Mouse (Mus musculus) stomach, embryonic 15.5 days (tissue): ENCODE measurements around the gene Pik3r5. TPM values are rescaled to one million over a fixed set of nuclear protein-coding genes. Genes with fewer than 3 reads are reported as not detected.

ENCODE experiments used
- ATAC-seq: fragments of 200-750 bp; cut with Nextera tagmentation; 2 replicates; pipeline ENCODE4 v1.8.0; 2017; ENCODE audit warnings: low read depth, moderate number of reproducible peaks, moderate TSS enrichment; ENCODE audit not compliant: insufficient read depth, low FRiP score
- H3K27ac ChIP-seq: fragments of 300-500 bp; sonication (generic); 2 replicates; pipeline ENCODE4 v1.5.1; 2015; ENCODE audit warnings: mild to moderate bottlenecking, inconsistent platforms
- H3K27me3 ChIP-seq: fragments of 300-500 bp; sonication (generic); replicated peaks from 2 replicates; pipeline ENCODE4 v1.6.1; 2015; ENCODE audit warnings: inconsistent platforms
- H3K36me3 ChIP-seq: fragments of 300-500 bp; sonication (generic); 2 replicates; pipeline ENCODE4 v1.6.1; 2015; ENCODE audit warnings: inconsistent platforms
- H3K4me1 ChIP-seq: fragments of 300-500 bp; sonication (generic); 2 replicates; pipeline ENCODE4 v1.6.1; 2015; ENCODE audit warnings: inconsistent platforms
- H3K4me2 ChIP-seq: fragments of 300-500 bp; sonication (generic); 2 replicates; pipeline ENCODE4 v1.6.1; 2015; ENCODE audit warnings: mild to moderate bottlenecking, inconsistent platforms
- H3K4me3 ChIP-seq: fragments of 300-500 bp; sonication (generic); replicated peaks from 2 replicates; pipeline ENCODE4 v1.5.1; 2015; ENCODE audit warnings: inconsistent platforms
- H3K9ac ChIP-seq: fragments of 300-500 bp; sonication (generic); 2 replicates; pipeline ENCODE4 v1.6.1; 2015; ENCODE audit warnings: inconsistent platforms
- H3K9me3 ChIP-seq: fragments of 300-500 bp; sonication (generic); 2 replicates; pipeline ENCODE4 v1.6.1; 2016; ENCODE audit warnings: inconsistent platforms
- WGBS: fragments of 180-500 bp; shearing (Covaris S2); methylation state at CpG from one replicate; pipeline ENCODE4 v1.1.7; 2015; 5-methylcytosine and 5-hydroxymethylcytosine counted together
- polyA plus RNA-seq: library from polyadenylated mRNA; unstranded; fragments of >200 nt; fragmentation: Nextera tagmentation; extraction: Ambion mirVana; gene quantifications from 2 replicates; pipeline ENCODE4 v1.2.1, GENCODE M21; 2015

Gene Pik3r5
- polyA plus RNA-seq, 1 experiment from 2014 or later: 0.54 TPM

DNA sequence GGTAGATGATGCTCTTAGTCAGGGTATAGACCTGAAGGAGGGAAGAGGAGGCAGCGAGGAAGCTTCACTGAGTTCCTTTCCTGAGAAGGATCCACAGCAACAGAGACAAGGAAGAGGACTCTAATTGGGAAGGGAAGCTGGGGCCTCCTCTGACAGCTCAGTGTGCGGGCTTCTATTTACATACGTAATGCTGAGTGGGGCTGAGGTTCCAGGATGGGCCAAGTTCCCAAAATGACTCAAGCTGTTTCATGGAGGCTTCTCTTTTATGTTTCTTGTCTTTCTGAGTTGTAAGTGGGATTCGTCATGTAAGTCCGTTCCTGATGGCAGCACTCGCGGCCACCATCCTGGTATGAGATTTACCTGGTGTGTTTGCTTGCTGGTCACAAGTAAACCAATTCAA lies 43.8 kb downstream of the Pik3r5 start:
- 77% methylated on average over 7 of the region's 7 CpGs for WGBS
- Histone ChIP-seq H3K9ac (no peak overlapping the region), H3K27ac (no peak overlapping the region), H3K27me3 (no peaks in the 10 kb centered on the region), H3K4me3 (no peak overlapping the region), H3K36me3 (no peaks in the 10 kb centered on the region), H3K4me2 (no peak overlapping the region), H3K4me1 (no peaks in the 10 kb centered on the region), H3K9me3 (no peaks in the 10 kb centered on the region)
- no peak for ATAC-seq

DNA sequence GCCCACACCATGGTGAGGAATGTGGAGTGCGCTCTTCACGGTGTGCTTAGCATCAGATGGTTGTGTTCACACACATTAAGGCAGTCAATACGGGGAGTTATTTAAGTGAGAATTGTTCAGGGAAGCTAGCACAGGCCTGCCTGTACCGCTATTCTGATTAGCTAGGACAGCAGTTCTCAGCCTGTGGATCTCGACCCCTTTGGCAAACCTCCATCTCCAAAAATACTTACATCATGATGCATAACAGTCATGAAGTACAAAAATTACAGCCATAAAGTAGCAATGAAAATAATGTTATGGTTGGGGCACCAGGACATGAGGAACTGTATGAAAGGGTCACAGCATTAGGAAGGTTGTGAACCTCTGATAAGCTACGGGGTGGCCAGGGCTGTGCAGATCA lies 45.7 kb downstream of the Pik3r5 start:
- no peak overlapping the region for H3K4me3 ChIP-seq
- WGBS: 69% methylated on average over 6 of the region's 6 CpGs

DNA sequence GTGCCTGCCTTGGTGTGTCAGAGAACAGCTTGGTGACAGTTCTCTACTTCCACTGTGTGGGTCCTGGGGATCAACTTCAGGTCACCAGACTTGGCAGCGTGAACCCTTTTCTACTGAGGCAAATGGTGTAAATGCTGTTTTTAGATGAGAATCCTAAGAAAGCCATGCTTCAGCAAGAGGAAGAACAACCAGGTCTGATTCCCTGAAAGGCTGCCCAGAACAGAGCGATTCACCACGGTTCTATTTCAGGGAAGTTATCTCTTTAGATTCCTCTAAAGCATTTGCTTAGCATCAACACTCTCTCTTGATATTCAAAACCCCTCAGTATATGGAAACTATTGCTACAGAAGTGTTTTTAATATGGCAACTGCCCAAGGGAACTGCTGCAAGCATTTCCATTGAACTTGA lies 46.7 kb downstream of the Pik3r5 start:
- ATAC-seq: no peak
- Histone ChIP-seq H3K27ac (no peak overlapping the region), H3K4me2 (no peak overlapping the region), H3K27me3 (no peaks in the 10 kb centered on the region), H3K9ac (no peak overlapping the region), H3K4me1 (no peaks in the 10 kb centered on the region), H3K9me3 (no peaks in the 10 kb centered on the region), H3K4me3 (no peak overlapping the region), H3K36me3 (no peaks in the 10 kb centered on the region)
- WGBS: 63% methylated on average over 3 of the region's 3 CpGs

More for the DNA sequence above, 45.7 kb downstream of the Pik3r5 start:
- Histone ChIP-seq H3K36me3 (no peaks in the 10 kb centered on the region), H3K9ac (no peak overlapping the region), H3K4me2 (no peak overlapping the region), H3K9me3 (no peaks in the 10 kb centered on the region), H3K4me1 (no peaks in the 10 kb centered on the region), H3K27me3 (no peaks in the 10 kb centered on the region), H3K27ac (no peak overlapping the region)
- no peak for ATAC-seq

DNA sequence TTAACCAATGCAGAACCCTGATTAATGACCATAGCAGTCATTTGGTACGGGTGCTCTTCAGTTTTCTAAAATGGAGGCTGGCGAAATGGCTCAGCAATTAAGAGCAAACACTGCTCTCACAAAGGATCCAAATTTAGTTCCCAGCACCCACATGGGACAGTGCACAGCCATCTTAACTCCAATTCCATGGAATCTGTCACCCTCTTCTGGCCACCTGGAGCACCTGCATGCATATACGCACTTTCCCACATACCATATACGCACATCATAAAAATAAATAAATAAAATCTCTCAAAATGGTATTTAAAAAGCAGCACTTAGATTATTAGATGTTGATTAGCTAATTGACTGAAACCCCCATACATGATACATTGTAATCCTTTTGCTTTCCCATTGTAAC lies 48.7 kb downstream of the Pik3r5 start:
- Histone ChIP-seq H3K27ac (no peak overlapping the region), H3K9me3 (no peaks in the 10 kb centered on the region), H3K4me1 (no peaks in the 10 kb centered on the region), H3K27me3 (no peaks in the 10 kb centered on the region), H3K9ac (no peak overlapping the region), H3K4me2 (no peak overlapping the region), H3K4me3 (no peak overlapping the region), H3K36me3 (no peaks in the 10 kb centered on the region)
- 95% methylated on average over 4 of the region's 4 CpGs for WGBS
- no peak for ATAC-seq

DNA sequence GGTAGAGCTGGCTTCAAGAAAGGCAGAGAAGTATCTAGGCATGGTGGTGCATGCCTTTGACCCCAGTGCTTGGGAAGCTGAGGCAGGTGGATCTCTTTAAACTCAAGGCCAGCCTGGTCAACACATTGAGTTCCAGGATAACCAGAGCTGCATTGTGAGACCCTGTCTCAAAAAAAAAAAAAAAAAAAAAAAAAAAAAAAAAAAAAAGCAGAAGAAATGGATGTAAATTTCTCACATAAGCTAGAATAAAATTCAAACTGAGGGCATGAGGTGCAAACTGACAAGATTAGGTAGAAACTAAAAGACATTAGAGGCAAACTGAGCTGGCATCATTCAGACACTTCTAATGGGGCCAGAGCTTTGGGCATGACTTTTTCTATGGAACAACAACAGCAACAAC lies 50.1 kb downstream of the Pik3r5 start:
- Histone ChIP-seq H3K4me3 (no peak overlapping the region), H3K36me3 (no peaks in the 10 kb centered on the region), H3K9me3 (no peaks in the 10 kb centered on the region), H3K4me2 (no peak overlapping the region), H3K9ac (no peak overlapping the region), H3K4me1 (no peaks in the 10 kb centered on the region), H3K27ac (no peak overlapping the region), H3K27me3 (no peaks in the 10 kb centered on the region)
- no peak for ATAC-seq

DNA sequence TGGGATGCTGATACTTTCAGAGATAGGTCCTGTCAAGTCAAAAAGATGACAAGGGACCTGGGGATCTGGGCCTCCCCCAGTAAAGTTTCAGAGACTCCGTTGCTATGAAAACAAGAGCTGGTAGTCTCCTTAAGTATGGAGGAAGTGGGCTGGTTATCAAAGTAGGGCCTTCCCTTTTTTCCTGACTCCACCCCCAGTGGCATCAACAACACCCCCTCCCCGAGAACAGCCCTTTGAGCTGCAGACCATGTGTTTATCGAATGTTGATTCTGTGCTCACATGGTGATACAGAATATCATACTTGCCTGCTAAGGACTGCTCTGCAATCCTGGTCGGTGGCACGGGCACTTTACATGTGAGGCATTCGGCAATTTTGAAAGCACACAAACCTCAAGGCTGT lies 51.3 kb downstream of the Pik3r5 start:
- no peaks in the 10 kb centered on the region for H3K9me3 ChIP-seq
- H3K4me2 ChIP-seq: no peak overlapping the region
- no peaks in the 10 kb centered on the region for H3K36me3 ChIP-seq
- no peaks in the 10 kb centered on the region for H3K27me3 ChIP-seq
- H3K4me1 ChIP-seq: no peaks in the 10 kb centered on the region
- no peak overlapping the region for H3K4me3 ChIP-seq
- no peak overlapping the region for H3K27ac ChIP-seq
- 67% methylated on average over 6 of the region's 6 CpGs for WGBS
- ATAC-seq: no peak
- no peak overlapping the region for H3K9ac ChIP-seq

DNA sequence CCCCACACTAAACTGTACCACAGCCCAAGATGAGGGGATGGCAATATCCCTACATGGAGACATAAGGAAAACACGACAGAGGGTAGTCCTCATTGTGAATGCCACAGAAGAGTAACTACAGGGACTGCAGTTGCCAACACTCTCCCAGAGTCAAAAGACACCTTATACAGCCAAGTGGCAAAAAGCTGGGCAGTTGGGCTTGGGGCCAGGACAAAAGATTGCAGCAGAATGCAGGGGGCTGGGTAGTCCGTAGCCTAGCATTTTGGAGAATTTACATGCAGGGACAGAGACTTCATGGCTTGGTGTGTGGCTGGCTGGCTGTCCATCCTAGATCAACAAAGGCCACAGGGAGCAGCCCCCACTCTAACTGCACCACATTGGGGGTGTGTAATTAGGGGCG lies 52.5 kb downstream of the Pik3r5 start:
- Histone ChIP-seq H3K9me3 (no peaks in the 10 kb centered on the region), H3K4me3 (no peak overlapping the region), H3K36me3 (no peaks in the 10 kb centered on the region), H3K9ac (no peak overlapping the region), H3K27ac (no peak overlapping the region), H3K27me3 (no peaks in the 10 kb centered on the region), H3K4me1 (no peaks in the 10 kb centered on the region), H3K4me2 (no peak overlapping the region)
- ATAC-seq: no peak
- WGBS: 73% methylated on average over 3 of the region's 3 CpGs

DNA sequence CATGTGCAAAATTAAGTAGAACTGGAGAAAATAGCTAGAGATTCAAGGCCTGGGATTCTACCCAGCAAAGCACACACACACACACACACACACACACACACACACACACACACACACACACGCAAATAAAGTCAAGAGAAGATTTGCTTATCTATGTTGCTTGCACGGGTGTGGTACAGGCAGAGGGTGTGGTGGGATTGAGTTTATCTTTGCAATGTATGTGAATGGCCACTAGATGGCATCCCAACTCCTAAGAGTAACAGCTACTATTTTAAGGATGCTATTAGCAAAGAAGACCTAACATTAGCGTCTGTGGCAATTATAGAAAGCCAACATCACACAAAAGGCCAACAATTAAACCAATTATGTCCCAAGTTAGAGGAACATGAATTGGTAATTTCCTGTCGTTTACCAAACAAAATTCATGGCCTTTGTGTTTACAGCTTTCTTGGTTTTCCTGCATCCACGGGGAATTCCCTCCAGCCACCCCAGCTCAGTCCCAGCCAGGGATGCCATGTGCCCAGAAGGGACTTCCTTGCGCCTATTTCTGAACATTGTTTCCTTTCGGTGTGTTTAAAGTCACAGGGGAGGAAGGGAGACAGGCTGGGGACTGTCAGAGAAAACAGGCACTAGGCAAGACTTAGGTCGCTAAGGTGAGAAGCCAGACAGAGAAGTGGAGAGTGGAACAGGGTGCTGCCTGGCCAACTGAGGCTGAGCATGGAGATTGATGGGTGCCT lies 53.5 kb downstream of the Pik3r5 start:
- H3K4me2 ChIP-seq: no peak overlapping the region

DNA sequence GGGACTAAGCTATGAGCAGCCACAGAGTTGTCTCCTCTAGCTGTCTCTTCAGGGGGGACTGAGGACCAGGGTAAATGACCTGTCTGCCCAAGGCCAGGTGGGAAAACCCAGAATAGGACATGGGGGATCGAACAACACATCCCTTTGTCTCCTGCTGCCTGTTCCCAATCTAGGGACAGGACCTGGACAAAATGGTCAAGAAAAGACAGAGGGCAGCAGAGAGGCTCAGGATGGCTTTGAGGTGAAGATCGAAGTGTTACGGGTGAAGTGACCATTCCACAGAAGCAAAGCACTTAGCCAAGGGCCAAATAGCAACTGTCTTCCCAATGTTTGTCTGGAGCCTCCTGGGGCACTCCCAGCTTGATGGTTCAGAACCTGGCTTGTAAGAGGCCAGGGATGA lies 54.2 kb downstream of the Pik3r5 start:
- Histone ChIP-seq H3K36me3 (no peaks in the 10 kb centered on the region), H3K27ac (no peak overlapping the region), H3K4me1 (no peaks in the 10 kb centered on the region), H3K27me3 (no peaks in the 10 kb centered on the region), H3K9me3 (no peaks in the 10 kb centered on the region), H3K4me2 (no peak overlapping the region), H3K9ac (no peak overlapping the region), H3K4me3 (no peak overlapping the region)
- no peak for ATAC-seq
- WGBS: 92% methylated on average over 3 of the region's 3 CpGs

More for the DNA sequence above, 53.5 kb downstream of the Pik3r5 start:
- Histone ChIP-seq H3K27ac (no peak overlapping the region), H3K27me3 (no peaks in the 10 kb centered on the region), H3K9me3 (no peaks in the 10 kb centered on the region), H3K36me3 (no peaks in the 10 kb centered on the region), H3K4me1 (no peaks in the 10 kb centered on the region), H3K9ac (no peak overlapping the region), H3K4me3 (no peak overlapping the region)
- peak; percentile 47; the same call in 1 of the 2 replicates for ATAC-seq
- WGBS: 37% methylated on average over 8 of the region's 8 CpGs

DNA sequence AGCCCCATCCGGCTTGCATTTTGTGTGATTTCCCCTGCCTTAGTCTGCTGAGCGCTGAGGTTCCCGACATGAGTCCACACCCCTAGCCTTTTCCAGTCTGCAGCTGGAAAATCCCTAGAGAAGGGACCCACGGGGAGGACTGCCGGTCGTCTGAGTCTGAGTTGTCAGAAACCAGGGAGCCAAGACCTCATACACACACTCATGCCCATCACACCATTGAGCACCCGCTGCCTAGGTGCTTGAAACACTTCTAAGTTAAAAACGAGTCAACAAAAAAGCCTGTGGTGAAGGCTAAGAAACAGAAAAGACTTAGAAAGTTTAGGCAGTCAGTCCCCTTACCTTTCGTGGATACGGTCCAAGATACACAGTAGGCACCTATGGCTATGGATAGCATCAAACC lies 55.8 kb downstream of the Pik3r5 start:
- peak overlapping the region; percentile 38 for H3K27ac ChIP-seq
- no peak overlapping the region for H3K9ac ChIP-seq
- H3K27me3 ChIP-seq: no peaks in the 10 kb centered on the region
- no peaks in the 10 kb centered on the region for H3K36me3 ChIP-seq
- no peak overlapping the region for H3K4me3 ChIP-seq
- H3K4me1 ChIP-seq: no peaks in the 10 kb centered on the region
- no peaks in the 10 kb centered on the region for H3K9me3 ChIP-seq
- 81% methylated on average over 10 of the region's 10 CpGs for WGBS
- no peak for ATAC-seq
- no peak overlapping the region for H3K4me2 ChIP-seq

DNA sequence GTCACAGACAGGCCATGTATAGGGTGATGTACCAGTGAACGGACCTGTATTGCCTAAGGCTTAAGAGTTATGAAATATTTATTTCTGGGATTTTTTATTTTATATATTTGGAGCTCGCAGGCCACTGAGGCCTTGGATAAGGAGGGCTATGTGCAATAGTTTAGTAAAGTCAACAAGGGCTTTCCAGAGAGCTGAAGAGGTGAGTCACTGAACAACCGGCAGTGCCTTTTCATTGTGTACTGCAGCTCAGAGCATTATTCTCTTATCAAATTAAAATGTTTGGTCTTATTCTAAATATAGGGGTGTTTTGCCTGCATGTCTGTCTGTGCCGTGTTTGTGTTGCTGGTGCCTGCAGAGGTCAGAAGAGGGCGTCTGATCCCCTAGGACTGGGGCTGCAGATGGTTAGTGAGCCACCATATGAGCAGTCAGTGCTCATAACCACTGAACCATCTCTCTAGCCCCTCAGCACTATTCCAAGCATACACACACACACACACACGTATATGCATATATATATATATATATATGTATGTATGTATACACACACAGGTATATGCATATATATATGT lies 56.4 kb downstream of the Pik3r5 start:
- H3K9ac ChIP-seq: no peak overlapping the region
- ATAC-seq: peak; percentile 51
- no peak overlapping the region for H3K4me3 ChIP-seq
- H3K27me3 ChIP-seq: no peaks in the 10 kb centered on the region
- H3K27ac ChIP-seq: no peak overlapping the region
- H3K9me3 ChIP-seq: no peaks in the 10 kb centered on the region
- no peaks in the 10 kb centered on the region for H3K36me3 ChIP-seq
- H3K4me2 ChIP-seq: no peak overlapping the region
- no peaks in the 10 kb centered on the region for H3K4me1 ChIP-seq
- WGBS: 54% methylated on average over 6 of the region's 6 CpGs

DNA sequence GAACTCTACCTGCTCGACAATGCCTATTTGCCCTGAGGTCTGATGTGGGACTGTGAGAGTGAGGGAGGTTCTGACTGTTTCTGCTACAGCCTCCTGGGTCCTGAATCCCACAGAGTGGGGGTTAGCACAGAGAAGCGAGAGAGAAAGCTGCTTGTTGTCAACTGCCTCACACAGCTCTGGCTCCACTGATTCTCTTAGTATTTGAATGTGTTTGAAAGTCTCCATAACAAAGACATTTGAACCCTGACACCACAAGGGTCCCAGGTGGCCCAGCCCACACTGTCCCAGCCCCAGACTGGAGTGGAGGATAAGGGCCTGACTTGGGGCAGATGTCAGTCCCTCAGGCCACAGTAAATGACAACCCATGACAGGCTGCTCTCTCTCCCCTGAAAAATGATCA lies 57.3 kb downstream of the Pik3r5 start:
- WGBS: 52% methylated on average over 2 of the region's 2 CpGs
- Histone ChIP-seq H3K9ac (no peak overlapping the region), H3K27me3 (no peaks in the 10 kb centered on the region), H3K4me1 (no peaks in the 10 kb centered on the region), H3K36me3 (no peaks in the 10 kb centered on the region), H3K27ac (no peak overlapping the region), H3K4me2 (no peak overlapping the region), H3K4me3 (no peak overlapping the region), H3K9me3 (no peaks in the 10 kb centered on the region)
- no peak for ATAC-seq

DNA sequence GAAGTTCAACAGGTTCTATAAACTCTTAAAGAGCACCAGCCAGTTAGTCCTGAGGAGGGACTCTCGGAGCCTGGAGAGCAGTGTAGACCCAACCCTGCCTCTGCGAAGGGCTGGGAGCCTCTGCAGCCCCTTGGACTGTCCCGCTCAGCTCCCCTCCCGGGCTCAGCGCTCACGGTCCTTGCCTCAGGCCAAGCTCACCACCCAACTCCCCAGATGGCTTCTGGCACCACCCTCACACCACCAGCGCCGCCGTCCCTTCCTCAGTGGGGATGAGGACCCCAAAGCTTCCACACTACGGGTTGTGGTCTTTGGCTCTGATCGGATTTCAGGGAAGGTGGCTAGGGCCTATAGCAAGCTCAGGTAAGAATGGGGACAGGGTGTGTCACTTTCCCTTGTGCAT lies 60.7 kb downstream of the Pik3r5 start:
- no peak overlapping the region for H3K4me3 ChIP-seq
- H3K4me1 ChIP-seq: no peaks in the 10 kb centered on the region
- no peak overlapping the region for H3K9ac ChIP-seq
- H3K27me3 ChIP-seq: no peaks in the 10 kb centered on the region
- no peak overlapping the region for H3K4me2 ChIP-seq
- no peak overlapping the region for H3K27ac ChIP-seq
- no peaks in the 10 kb centered on the region for H3K36me3 ChIP-seq
- WGBS: 88% methylated on average over 11 of the region's 11 CpGs
- no peaks in the 10 kb centered on the region for H3K9me3 ChIP-seq
- ATAC-seq: no peak
